Mouse (Mus musculus) midbrain, embryonic 14.5 days (tissue): Measurements from ENCODE around the gene Krt16. TPM values are rescaled to one million over a fixed set of nuclear protein-coding genes. Genes with fewer than 3 reads are reported as not detected.

Experiments used
- ATAC-seq: fragments of 200-750 bp; cut with Nextera tagmentation; 2 replicates; pipeline ENCODE4 v1.8.0; 2017; ENCODE audit warnings: moderate number of reproducible peaks, moderate library complexity; ENCODE audit not compliant: low FRiP score, low TSS enrichment
- DNase-seq: peaks from one replicate; pipeline ENCODE4 v3.0.0-alpha.2; 2015
- H3K27ac ChIP-seq: fragments of 300-500 bp; sonication (generic); replicated peaks from 2 replicates; pipeline ENCODE4 v1.5.1; 2014; ENCODE audit warnings: mild to moderate bottlenecking, low read depth, low read length, moderate library complexity
- H3K27me3 ChIP-seq: fragments of 300-500 bp; sonication (generic); 2 replicates; pipeline ENCODE4 v1.6.1; 2014; ENCODE audit warnings: low read length, control low read depth, mixed read lengths; ENCODE audit not compliant: control insufficient read depth, insufficient read depth
- H3K36me3 ChIP-seq: fragments of 300-500 bp; sonication (generic); 2 replicates; pipeline ENCODE4 v1.6.1; 2014; ENCODE audit warnings: low read length, control low read depth; ENCODE audit not compliant: control insufficient read depth, insufficient read depth
- H3K4me1 ChIP-seq: fragments of 300-500 bp; sonication (generic); 2 replicates; pipeline ENCODE4 v1.6.1; 2014; ENCODE audit warnings: mild to moderate bottlenecking, antibody characterized with exemption, low read length, control low read depth; ENCODE audit not compliant: control insufficient read depth, insufficient read depth
- H3K4me2 ChIP-seq: fragments of 300-500 bp; sonication (generic); 2 replicates; pipeline ENCODE4 v1.6.1; 2014; ENCODE audit warnings: mild to moderate bottlenecking, low read length, moderate library complexity
- H3K4me3 ChIP-seq: fragments of 300-500 bp; sonication (generic); replicated peaks from 2 replicates; pipeline ENCODE4 v1.5.1; 2014; ENCODE audit warnings: low read depth, low read length
- H3K9ac ChIP-seq: fragments of 300-500 bp; sonication (generic); replicated peaks from 2 replicates; pipeline ENCODE4 v1.6.1; 2014; ENCODE audit warnings: mild to moderate bottlenecking, low read length, moderate library complexity
- H3K9me3 ChIP-seq: fragments of 300-500 bp; sonication (generic); 2 replicates; pipeline ENCODE4 v1.6.1; 2016; ENCODE audit warnings: low read length, control low read depth, mixed read lengths; ENCODE audit not compliant: control insufficient read depth
- WGBS: fragments of 180-500 bp; shearing (Covaris S2); extraction: QIAGEN DNeasy Blood & Tissue Kit; methylation state at CpG from one replicate; pipeline ENCODE4 v1.1.7; 2014; 5-methylcytosine and 5-hydroxymethylcytosine counted together
- polyA plus RNA-seq: library from polyadenylated mRNA; unstranded; fragments of >200 nt; fragmentation: Nextera tagmentation; extraction: Ambion mirVana; gene quantifications from 2 replicates; pipeline ENCODE4 v1.2.1, GENCODE M21; 2014

Gene Krt16
- polyA plus RNA-seq: not detected in 2 replicates

- H3K36me3 ChIP-seq: no peaks in the 10 kb centered on the region
- H3K4me1 ChIP-seq: no peaks in the 10 kb centered on the region
- H3K9me3 ChIP-seq: no peaks in the 10 kb centered on the region
- no peak within 1 kb of the TSS for H3K9ac ChIP-seq
- H3K4me3 ChIP-seq: no peak within 1 kb of the TSS
- no peak within 1 kb of the TSS for H3K4me2 ChIP-seq
- no peaks in the 10 kb centered on the region for H3K27me3 ChIP-seq
- no peak for ATAC-seq
- no peak within 1 kb of the TSS for H3K27ac ChIP-seq
- DNase-seq: no peak
- 83% methylated on average over 7 of the region's 7 CpGs for WGBS
Observed at GRCm38 (mm10) chr11:100248852-100249465, at the start of gene Krt16. Gene Krt16 (minus strand): TSS chr11:100248902.

DNA sequence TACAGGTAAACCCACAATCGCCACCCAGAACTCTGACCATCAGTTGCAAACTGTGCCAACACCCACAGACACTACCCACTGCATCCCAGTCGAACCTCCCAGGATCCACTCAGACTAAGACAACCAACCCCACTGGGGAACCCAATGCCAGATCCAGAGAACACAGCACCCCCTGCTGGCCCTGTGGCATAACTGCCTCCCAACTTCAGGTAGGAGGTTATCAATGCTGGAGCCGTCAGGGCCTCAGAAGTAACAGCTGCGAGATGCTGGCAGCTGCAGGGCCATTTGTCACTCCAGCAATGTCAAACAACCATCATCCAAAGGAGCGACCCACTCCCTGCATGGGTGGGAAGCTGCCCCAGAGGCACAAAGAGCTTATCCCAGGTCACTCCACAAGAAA lies 49.1 kb upstream of the Krt16 start:
- H3K9me3 ChIP-seq: no peaks in the 10 kb centered on the region
- no peak overlapping the region for H3K9ac ChIP-seq
- H3K36me3 ChIP-seq: no peaks in the 10 kb centered on the region
- WGBS: 47% methylated on average over 5 of the region's 5 CpGs
- no peak for DNase-seq
- H3K4me3 ChIP-seq: no peak overlapping the region
- no peak for ATAC-seq
- H3K27me3 ChIP-seq: no peaks in the 10 kb centered on the region
- H3K4me2 ChIP-seq: peak overlapping the region; percentile 34
- no peak overlapping the region for H3K27ac ChIP-seq
- H3K4me1 ChIP-seq: no peaks in the 10 kb centered on the region

GRCm38 (mm10) chr11:100295308-100295707 lies 46.6 kb upstream of the Krt16 start:
- Histone ChIP-seq H3K9ac (no peak overlapping the region), H3K27ac (no peak overlapping the region), H3K4me3 (no peak overlapping the region), H3K27me3 (no peaks in the 10 kb centered on the region), H3K36me3 (no peaks in the 10 kb centered on the region), H3K9me3 (no peaks in the 10 kb centered on the region), H3K4me2 (peak overlapping the region; percentile 30), H3K4me1 (no peaks in the 10 kb centered on the region)
- DNase-seq (peak; percentile 92), ATAC-seq (no peak)
- WGBS: 5% methylated on average over 10 of the region's 10 CpGs

DNA sequence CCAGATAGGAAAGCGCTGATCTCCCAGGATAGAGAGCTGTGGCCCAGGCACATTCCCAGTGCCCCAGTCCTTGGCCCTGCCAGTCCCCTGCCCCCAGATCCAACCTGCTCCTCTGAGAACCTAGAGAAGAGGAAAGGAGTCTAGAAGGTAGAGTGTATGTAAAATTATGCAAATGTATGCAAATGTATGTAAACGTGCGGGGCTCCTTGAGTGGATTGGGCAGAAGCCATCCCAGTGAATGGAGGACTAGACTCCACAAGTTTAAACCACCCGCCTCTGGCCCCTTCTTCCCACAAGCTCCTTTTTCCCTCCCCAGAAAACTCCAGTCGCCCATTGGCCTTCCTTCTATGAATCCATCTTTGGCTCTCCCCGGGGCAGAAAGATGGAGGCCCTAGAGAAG lies 44.2 kb upstream of the Krt16 start:
- no peak overlapping the region for H3K4me3 ChIP-seq
- H3K27me3 ChIP-seq: no peaks in the 10 kb centered on the region
- no peak; the same call in 1 of the 2 replicates for ATAC-seq
- peak; percentile 36 for DNase-seq
- 40% methylated on average over 6 of the region's 6 CpGs for WGBS
- no peak overlapping the region for H3K27ac ChIP-seq
- no peaks in the 10 kb centered on the region for H3K9me3 ChIP-seq
- H3K9ac ChIP-seq: no peak overlapping the region
- H3K36me3 ChIP-seq: no peaks in the 10 kb centered on the region
- no peak overlapping the region for H3K4me2 ChIP-seq
- H3K4me1 ChIP-seq: no peaks in the 10 kb centered on the region

DNA sequence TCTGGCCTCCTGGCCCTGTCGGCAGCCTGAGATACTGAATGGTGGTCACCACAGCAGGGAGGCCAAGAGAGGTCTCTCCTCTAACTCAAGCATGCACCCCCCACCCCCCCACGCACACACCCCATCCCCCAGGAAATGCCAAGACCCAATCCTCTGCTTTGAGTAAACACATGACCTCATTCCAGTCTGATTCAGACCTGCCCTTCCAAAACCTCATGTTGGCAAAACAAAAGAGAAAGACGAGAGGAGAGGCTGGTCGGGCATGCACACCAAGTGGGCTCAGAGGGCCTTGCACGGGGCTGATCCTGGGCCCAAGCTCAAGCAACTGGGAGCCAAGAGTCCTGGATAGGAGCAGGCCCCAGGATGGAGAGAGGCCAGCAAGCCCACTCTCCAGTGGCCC lies 41.5 kb upstream of the Krt16 start:
- Histone ChIP-seq H3K9ac (no peak overlapping the region), H3K27me3 (no peaks in the 10 kb centered on the region), H3K4me2 (no peak overlapping the region), H3K9me3 (no peaks in the 10 kb centered on the region), H3K36me3 (no peaks in the 10 kb centered on the region), H3K4me1 (no peaks in the 10 kb centered on the region), H3K27ac (no peak overlapping the region), H3K4me3 (no peak overlapping the region)
- DNase-seq (no peak), ATAC-seq (no peak)
- WGBS: 46% methylated on average over 5 of the region's 5 CpGs

GRCm38 (mm10) chr11:100288942-100289341 lies 40.2 kb upstream of the Krt16 start:
- ATAC-seq: no peak
- Histone ChIP-seq H3K27me3 (no peaks in the 10 kb centered on the region), H3K9me3 (no peaks in the 10 kb centered on the region), H3K36me3 (no peaks in the 10 kb centered on the region), H3K4me1 (no peaks in the 10 kb centered on the region), H3K4me3 (no peak overlapping the region), H3K9ac (no peak overlapping the region), H3K27ac (no peak overlapping the region), H3K4me2 (no peak overlapping the region)
- WGBS: 86% methylated on average over 6 of the region's 6 CpGs
- DNase-seq: no peak

DNA sequence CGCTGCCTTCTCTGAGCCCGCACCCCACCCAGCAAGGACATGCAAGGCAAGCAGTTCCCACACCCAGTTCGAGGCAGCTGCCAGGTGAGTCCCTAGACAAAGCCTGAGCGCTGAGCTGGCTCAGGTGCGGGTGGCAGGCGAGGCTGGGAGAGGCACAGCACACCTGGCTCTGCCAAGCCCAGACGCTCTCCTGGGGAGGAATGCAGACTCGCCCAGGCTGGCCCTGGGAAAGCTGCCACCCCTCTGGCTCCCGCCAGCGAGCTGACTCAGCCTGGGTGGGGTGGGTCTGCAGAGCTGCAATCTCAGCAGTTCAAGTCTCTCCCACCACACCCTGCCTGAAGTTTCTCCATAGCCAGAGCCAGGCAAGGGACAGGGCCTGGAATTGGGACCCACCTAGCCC lies 38.3 kb upstream of the Krt16 start:
- H3K4me1 ChIP-seq: no peaks in the 10 kb centered on the region
- H3K27ac ChIP-seq: no peak overlapping the region
- no peak for ATAC-seq
- H3K27me3 ChIP-seq: no peaks in the 10 kb centered on the region
- no peak overlapping the region for H3K4me2 ChIP-seq
- no peak overlapping the region for H3K4me3 ChIP-seq
- no peaks in the 10 kb centered on the region for H3K36me3 ChIP-seq
- no peaks in the 10 kb centered on the region for H3K9me3 ChIP-seq
- 34% methylated on average over 10 of the region's 10 CpGs for WGBS
- H3K9ac ChIP-seq: no peak overlapping the region
- DNase-seq: no peak

GRCm38 (mm10) chr11:100284988-100285387 lies 36.3 kb upstream of the Krt16 start:
- no peaks in the 10 kb centered on the region for H3K36me3 ChIP-seq
- DNase-seq: no peak
- no peak overlapping the region for H3K27ac ChIP-seq
- no peak overlapping the region for H3K9ac ChIP-seq
- H3K9me3 ChIP-seq: no peaks in the 10 kb centered on the region
- WGBS: 84% methylated on average over 4 of the region's 4 CpGs
- no peak overlapping the region for H3K4me3 ChIP-seq
- no peak for ATAC-seq
- H3K27me3 ChIP-seq: no peaks in the 10 kb centered on the region
- no peak overlapping the region for H3K4me2 ChIP-seq
- no peaks in the 10 kb centered on the region for H3K4me1 ChIP-seq

- Histone ChIP-seq H3K9ac (no peak overlapping the region), H3K36me3 (no peaks in the 10 kb centered on the region), H3K4me3 (no peak overlapping the region), H3K4me1 (no peaks in the 10 kb centered on the region), H3K27ac (no peak overlapping the region), H3K4me2 (no peak overlapping the region), H3K9me3 (no peaks in the 10 kb centered on the region), H3K27me3 (no peaks in the 10 kb centered on the region)
- ATAC-seq (peak; percentile 24; the same call in 1 of the 2 replicates), DNase-seq (peak; percentile 86)
- 23% methylated on average over 10 of the region's 10 CpGs for WGBS
Observed at GRCm38 (mm10) chr11:100282549-100282948, 33.8 kb upstream of the Krt16 start.
